Mouse (Mus musculus): Measurements from ENCODE around the gene Kcnj14.

DNA sequence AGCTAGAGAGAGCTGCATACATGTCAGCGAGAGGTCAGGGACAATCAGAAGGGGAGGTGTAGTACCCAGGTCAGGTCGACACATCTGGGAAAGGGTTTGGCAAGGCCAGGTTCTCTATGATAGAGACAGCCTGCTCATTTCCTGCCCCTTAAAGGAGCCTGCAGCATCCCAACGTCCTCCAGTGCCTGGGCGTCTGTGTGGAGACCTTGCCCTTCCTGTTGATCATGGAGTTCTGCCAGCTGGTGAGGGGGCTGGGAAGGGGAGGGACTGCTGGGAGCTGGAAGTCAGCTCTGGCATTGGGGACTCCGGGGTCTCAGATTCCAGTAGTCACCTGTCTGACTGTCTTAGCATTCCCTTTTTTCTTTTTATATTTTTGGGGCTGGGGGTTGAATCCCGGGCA lies 33.9 kb downstream of the Kcnj14 start:
- TF ChIP-seq CTCF (IDR thresholded peaks at IDR 0.05; ENCODE audit: low read depth) (no peak), EP300 (IDR thresholded peaks at IDR 0.05; ENCODE audit: low read depth) (no peak)
